Mouse (Mus musculus): ENCODE measurements around the gene Syndig1. TPM values are rescaled to one million over a fixed set of nuclear protein-coding genes. Genes with fewer than 3 reads are reported as not detected.

The Syndig1 gene
- total and polyA plus RNA-seq, 3 experiments: not detected

DNA sequence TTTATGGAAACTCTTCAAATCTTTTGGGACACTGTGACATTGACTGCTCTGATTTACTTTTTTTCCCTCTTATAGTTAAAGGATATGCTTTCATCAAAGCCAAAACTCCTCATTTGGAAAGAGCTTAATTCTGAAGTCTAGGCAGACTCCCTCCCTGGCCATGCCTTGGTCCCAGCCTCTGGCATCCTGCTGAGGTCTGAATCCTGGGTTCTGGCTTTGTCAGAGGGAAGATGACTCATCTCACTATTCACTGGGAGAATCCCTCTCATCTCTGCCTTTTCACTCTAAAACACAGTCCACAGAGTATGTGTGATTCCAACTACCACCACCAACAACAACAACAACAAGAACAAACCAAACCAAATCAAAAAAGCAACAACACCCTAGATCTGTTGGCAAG lies 58.6 kb downstream of the Syndig1 start:
- TF ChIP-seq NRF1 (IDR thresholded peaks at IDR 0.05; ENCODE audit: insufficient read depth, low read depth, low read length, poor library complexity, severe bottlenecking): no peak
- no peak for TF ChIP-seq SMC3 (IDR thresholded peaks at IDR 0.05; ENCODE audit: low read depth, low read length)
- TF ChIP-seq RAD21 (IDR thresholded peaks at IDR 0.05; ENCODE audit: low read depth, low read length): no peak
- TF ChIP-seq EP300 (IDR thresholded peaks at IDR 0.05; ENCODE audit: low read depth in 1 of 2, low read length in 2 of 2): no peak
- no peak for TF ChIP-seq MAZ (IDR thresholded peaks at IDR 0.05; ENCODE audit: low read depth, low read length)
- TF ChIP-seq TBP (IDR thresholded peaks at IDR 0.05; ENCODE audit: low read depth, low read length): no peak
- TF ChIP-seq POLR2A (IDR thresholded peaks at IDR 0.05; ENCODE audit: control insufficient read depth in 1 of 2, insufficient read depth in 1 of 2, low read depth in 1 of 2, low read length in 2 of 2, poor library complexity in 1 of 2): no peak
- no peak for TF ChIP-seq POLR2AphosphoS2 (IDR thresholded peaks at IDR 0.05; ENCODE audit: low read length)
- no peak for TF ChIP-seq ZKSCAN1 (IDR thresholded peaks at IDR 0.05; ENCODE audit: low read depth, low read length)
- no peak for TF ChIP-seq CHD2 (IDR thresholded peaks at IDR 0.05; ENCODE audit: low read length)
- TF ChIP-seq NELFE (IDR thresholded peaks at IDR 0.05; ENCODE audit: low read depth, low read length): no peak
- TF ChIP-seq TAL1 (IDR thresholded peaks at IDR 0.05; ENCODE audit: low read length): no peak
- Histone ChIP-seq H3K27me3 (ENCODE audit: control insufficient read depth in 1 of 2, insufficient read depth in 2 of 2, low read length in 2 of 2) (no peaks in the 10 kb centered on the region), H3K79me2 (ENCODE audit: control insufficient read depth, insufficient read depth, low read length, poor library complexity) (no peaks in the 10 kb centered on the region), H3K4me3 (ENCODE audit: control insufficient read depth in 1 of 2, insufficient read depth in 1 of 2, low read depth in 2 of 2, low read length in 2 of 2) (no peak overlapping the region), H3K27ac (ENCODE audit: control insufficient read depth, low read depth, low read length) (no peak overlapping the region), H3K9ac (ENCODE audit: control insufficient read depth, low read depth, low read length, poor library complexity, severe bottlenecking) (no peak overlapping the region), H3K4me1 (ENCODE audit: control insufficient read depth in 1 of 2, insufficient read depth in 2 of 2, low read length in 2 of 2) (no peaks in the 10 kb centered on the region), H3K9me3 (replicated peaks; ENCODE audit: insufficient read depth, low read length) (no peaks in the 10 kb centered on the region), H3K36me3 (ENCODE audit: control insufficient read depth in 1 of 2, insufficient read depth in 2 of 2, low read length in 2 of 2) (no peaks in the 10 kb centered on the region)
- DNase-seq (ENCODE audit: low read depth, low spot score): no peak

DNA sequence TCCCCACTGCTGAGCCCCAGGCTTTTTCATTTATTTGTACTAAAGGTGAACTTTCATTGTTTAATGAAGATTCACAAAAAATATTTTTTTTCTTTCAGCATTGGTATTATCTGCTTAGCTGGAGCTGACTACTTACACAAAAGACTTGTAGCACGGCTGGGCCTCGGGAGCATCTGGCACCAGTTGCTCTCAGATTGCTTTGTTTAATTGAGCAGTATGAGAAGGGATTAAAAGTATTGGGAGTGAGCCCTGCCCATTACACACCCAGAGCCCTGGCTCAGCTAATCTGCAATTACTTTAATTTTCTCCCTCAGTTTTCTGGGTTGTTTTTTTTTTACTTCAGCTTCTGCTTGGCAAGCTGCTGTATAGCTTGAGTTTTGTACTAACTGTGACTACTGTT lies 62.6 kb downstream of the Syndig1 start:
- no peaks in the 10 kb centered on the region for H3K79me2 ChIP-seq (ENCODE audit: control insufficient read depth, insufficient read depth, low read length, poor library complexity)
- H3K4me1 ChIP-seq (ENCODE audit: control insufficient read depth in 1 of 2, insufficient read depth in 2 of 2, low read length in 2 of 2): no peaks in the 10 kb centered on the region
- H3K9ac ChIP-seq (ENCODE audit: control insufficient read depth, low read depth, low read length, poor library complexity, severe bottlenecking): no peak overlapping the region
- no peak overlapping the region for H3K27ac ChIP-seq (ENCODE audit: control insufficient read depth, low read depth, low read length)
- no peak for DNase-seq (ENCODE audit: low read depth, low spot score)
- no peaks in the 10 kb centered on the region for H3K27me3 ChIP-seq (ENCODE audit: control insufficient read depth in 1 of 2, insufficient read depth in 2 of 2, low read length in 2 of 2)
- TF ChIP-seq TCF12 (IDR thresholded peaks at IDR 0.05; ENCODE audit: low read depth, low read length) (no peak), NELFE (IDR thresholded peaks at IDR 0.05; ENCODE audit: low read depth, low read length) (no peak), RAD21 (IDR thresholded peaks at IDR 0.05; ENCODE audit: low read depth, low read length) (no peak), MAFK (IDR thresholded peaks at IDR 0.05; ENCODE audit: borderline replicate concordance, low read depth, low read length) (no peak), CHD2 (IDR thresholded peaks at IDR 0.05; ENCODE audit: low read length) (no peak), CTCF (IDR thresholded peaks at IDR 0.05 in 2 of 3, conservative IDR thresholded peaks at IDR 0.05 in 1 of 3; ENCODE audit: control insufficient read depth in 1 of 3, insufficient read depth in 1 of 3, low read depth in 2 of 3, low read length in 3 of 3, poor library complexity in 1 of 3, severe bottlenecking in 1 of 3) (no peak), RCOR1 (IDR thresholded peaks at IDR 0.05; ENCODE audit: low read depth, low read length) (no peak), GABPA (IDR thresholded peaks at IDR 0.05; ENCODE audit: low read depth, low read length) (no peak), MAX (IDR thresholded peaks at IDR 0.05; ENCODE audit: low read length) (no peak), ZKSCAN1 (IDR thresholded peaks at IDR 0.05; ENCODE audit: low read depth, low read length) (no peak), MYB (IDR thresholded peaks at IDR 0.05; ENCODE audit: low read depth, low read length) (no peak), MAZ (IDR thresholded peaks at IDR 0.05; ENCODE audit: low read depth, low read length) (no peak), USF1 (IDR thresholded peaks at IDR 0.05; ENCODE audit: low read depth, low read length) (no peak), JUND (IDR thresholded peaks at IDR 0.05; ENCODE audit: low read depth, low read length) (no peak), E2F4 (IDR thresholded peaks at IDR 0.05; ENCODE audit: borderline replicate concordance, low read depth, low read length) (no peak)
- no peaks in the 10 kb centered on the region for H3K9me3 ChIP-seq (replicated peaks; ENCODE audit: insufficient read depth, low read length)
- H3K36me3 ChIP-seq (ENCODE audit: control insufficient read depth in 1 of 2, insufficient read depth in 2 of 2, low read length in 2 of 2): no peaks in the 10 kb centered on the region
- no peak overlapping the region for H3K4me3 ChIP-seq (ENCODE audit: control insufficient read depth in 1 of 2, insufficient read depth in 1 of 2, low read depth in 2 of 2, low read length in 2 of 2)
